Mouse (Mus musculus): Measurements from ENCODE around the gene Tmem131l.

Gene Tmem131l

DNA sequence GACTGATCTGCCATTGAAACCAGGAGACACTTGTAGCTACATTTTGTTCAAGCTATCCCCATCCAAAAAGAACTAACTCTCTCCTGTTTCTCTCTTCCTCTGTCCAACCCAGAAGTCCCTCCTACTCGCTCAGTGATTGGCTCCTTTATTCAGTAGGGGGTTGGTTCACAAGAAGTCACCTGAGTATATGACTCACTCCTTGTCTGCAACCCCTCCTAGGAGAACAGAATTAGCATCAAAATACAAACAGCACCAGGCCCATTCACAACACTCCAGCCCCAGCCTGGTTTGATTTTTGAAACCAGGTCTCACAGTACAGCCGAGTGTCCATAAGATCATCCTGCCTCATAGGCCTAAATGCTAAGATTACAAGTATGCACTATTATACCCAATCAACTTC, 96.3 kb downstream of the Tmem131l start:
- no peak for TF ChIP-seq GATA4 (IDR thresholded peaks at IDR 0.05; ENCODE audit: insufficient replicate concordance, low read length)

DNA sequence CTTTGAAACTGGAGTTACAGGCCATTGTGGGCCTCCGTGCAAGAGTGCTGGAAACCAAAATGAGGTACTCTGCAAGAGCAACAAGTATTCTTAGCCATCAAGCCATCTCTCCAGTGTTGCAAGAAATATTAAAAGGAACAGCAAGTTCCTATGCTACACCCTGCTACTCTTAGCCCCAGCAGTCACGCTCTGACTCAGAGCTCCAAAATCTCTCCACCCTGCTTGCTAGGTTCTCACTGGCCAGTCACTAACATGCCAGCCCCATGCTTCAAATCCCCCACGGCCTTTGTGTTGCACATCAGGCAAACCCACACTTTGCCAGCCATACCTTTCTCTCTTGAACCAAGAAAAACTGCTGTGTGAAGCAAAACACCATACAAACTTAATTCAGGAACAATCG, 96.8 kb downstream of the Tmem131l start:
- no peak for TF ChIP-seq GATA4 (IDR thresholded peaks at IDR 0.05; ENCODE audit: insufficient replicate concordance, low read length)

DNA sequence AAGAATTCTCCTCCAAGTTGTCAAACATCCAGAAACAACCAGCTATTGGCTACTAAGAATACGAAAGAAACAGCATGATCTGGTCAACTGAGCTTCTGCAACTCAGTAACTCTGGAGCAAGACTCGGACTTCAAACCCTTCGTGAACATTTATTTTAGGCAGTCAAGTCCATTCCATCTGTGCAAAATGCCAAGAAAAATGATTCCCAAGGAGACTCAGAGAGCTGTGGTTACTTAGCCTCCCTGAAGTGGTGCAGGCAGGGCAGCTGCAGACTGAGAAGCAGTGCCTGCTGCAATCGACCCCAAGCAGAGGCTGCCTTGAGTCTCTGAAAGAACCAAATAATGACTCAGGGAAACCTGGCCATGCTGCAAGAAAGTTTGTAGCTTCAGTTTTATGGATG, 98.1 kb downstream of the Tmem131l start:
- TF ChIP-seq GATA4 (IDR thresholded peaks at IDR 0.05; ENCODE audit: insufficient replicate concordance, low read length): no peak

DNA sequence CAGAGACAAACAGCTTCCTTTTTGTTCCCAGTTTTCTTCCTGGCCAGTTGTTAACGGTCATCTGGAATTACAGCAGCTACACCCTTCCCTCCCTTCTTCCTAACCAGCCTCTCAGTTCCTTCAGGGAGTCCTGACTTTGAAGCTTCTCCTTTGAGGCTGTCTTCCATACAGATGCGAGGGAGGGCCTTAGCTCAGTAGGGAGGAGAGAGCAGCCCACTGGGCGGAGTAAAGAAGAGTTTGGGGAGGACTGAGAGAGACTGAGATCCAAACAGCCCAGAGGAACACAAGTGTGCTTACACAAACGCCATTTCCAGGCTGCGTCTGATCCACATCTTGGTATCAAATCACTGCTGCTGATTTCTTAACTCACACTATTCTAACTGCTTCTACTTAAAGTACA, 101.1 kb downstream of the Tmem131l start:
- no peak for TF ChIP-seq GATA4 (IDR thresholded peaks at IDR 0.05; ENCODE audit: insufficient replicate concordance, low read length)

DNA sequence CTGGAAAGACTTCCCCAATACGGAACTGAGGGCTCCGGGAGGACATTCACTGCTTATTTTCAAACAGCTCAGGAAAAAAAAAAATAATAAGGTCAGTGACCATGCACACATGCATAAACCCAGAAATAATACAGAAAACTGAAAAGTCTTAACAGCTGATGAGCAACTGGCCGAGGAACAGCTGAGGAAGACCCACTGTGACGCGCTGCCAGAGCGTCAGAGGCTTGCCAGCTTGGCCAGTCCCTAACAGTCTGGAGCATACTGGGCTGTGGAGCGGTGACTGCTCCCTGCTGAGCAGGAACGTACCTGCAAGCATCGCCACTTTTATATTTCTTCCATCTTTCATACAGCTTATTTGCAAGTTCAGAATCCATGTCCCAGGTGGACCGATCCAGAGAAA, 105.5 kb downstream of the Tmem131l start:
- TF ChIP-seq GATA4 (IDR thresholded peaks at IDR 0.05; ENCODE audit: insufficient replicate concordance, low read length): no peak

DNA sequence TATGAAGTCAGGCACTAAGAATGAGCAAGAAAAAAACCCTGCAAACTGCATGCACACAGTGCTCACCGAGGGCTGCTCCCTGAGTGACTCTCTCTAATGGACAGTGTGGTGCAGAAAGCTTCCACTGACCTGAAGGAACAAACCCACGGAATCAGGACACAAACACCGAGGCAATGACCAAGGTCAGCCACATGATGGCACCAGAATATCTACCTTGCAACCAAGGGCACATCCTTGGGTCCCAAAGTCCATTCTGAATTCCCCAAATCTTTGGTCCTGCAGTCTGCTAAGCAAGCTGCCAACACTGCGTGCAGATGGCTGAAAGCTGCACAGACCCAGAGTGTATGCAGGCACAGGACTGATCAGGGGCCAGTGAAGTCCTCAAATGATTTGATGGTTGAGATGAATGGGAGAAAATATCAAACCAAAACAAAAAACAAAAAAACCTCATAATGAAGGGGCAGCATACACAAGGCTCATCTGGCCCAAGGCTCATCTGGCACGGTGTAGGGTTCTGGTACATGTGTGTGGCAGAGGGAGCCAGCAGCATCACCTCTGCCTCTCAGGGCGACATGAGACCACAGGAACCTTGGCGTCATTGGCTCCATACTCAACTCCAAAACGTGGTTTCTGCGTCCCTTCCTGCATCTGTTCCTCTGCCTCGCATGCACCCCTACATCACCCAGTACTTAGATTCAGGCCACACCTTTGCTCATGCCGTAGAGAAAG, 124.0 kb downstream of the Tmem131l start:
- no peak for TF ChIP-seq GATA4 (IDR thresholded peaks at IDR 0.05; ENCODE audit: insufficient replicate concordance, low read length)

DNA sequence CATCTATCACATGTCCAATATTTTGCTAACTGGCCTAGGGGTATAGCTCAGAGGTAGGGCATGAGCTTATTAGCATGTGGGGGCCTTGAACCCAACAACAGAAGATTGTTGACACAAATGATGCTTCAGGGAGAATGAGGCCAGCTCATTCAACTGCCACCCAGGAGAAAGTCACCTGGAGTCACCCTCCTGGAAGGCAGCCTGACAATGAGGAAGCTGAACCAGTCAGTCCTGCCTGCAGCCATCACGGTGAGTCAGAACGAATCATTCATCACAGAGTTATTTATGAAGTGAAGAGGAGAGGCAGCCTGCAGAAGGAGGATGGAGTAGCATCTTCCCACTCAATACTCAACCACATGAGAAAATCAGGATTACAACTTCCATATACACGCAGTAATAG, 124.9 kb downstream of the Tmem131l start:
- TF ChIP-seq GATA4 (IDR thresholded peaks at IDR 0.05; ENCODE audit: insufficient replicate concordance, low read length): no peak

DNA sequence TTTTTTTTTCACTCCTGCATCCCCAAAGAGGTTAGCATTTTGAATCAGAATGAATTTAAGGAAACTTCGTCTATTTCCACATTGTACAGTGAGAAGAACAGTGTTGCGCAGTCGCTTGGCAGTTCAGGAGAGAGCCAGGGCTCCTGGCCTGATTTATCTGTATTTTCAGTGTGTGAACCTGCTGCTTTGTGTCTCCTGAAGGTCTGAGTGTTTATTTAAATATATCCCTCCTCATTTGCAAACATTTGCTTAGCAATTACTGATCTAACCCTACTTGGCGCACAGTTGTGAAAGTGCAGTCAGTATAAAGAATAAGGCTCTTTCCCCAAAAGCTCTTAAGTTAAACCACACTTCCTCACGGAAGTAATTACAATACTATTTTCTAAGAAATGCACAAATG, 129.3 kb downstream of the Tmem131l start:
- TF ChIP-seq GATA4 (IDR thresholded peaks at IDR 0.05; ENCODE audit: insufficient replicate concordance, low read length): no peak

DNA sequence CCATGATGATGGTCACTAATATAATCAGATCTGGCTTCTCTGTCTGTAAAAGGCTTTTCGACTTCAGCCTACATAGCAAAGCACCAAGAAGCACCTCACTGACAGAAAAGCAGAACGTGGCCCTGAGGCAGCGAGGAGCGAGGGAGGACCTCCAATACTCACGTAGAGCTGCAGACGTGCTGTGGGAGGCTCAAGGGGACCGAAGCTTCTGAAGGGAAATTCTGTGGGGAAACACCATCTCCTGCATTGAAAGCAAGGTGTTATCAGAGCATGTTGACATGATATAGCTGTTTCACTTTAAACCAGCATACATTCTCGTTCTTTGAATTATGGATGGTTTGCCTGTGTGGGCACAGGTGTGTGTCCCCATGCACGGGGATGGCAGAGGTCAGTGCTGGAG, 133.8 kb downstream of the Tmem131l start:
- TF ChIP-seq GATA4 (IDR thresholded peaks at IDR 0.05; ENCODE audit: insufficient replicate concordance, low read length): no peak

DNA sequence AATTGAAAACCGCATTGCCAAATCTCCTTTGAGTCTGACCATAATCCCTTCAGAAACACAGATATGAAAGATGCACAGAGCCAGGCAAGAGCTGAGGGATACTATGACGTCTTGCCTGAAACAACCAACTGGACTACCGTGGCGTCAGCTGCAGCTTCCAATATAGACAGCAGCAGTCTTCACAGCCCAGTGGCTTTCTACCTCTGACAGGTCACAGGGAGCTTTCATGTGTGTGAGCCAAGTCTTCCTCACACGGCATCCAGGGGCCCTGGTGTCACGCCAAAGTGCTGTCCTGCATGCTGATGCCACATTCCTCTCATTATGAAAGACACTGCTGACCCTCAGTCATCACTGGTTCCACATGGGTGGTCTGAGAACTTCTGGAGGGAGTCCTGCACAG, 134.8 kb downstream of the Tmem131l start:
- TF ChIP-seq GATA4 (IDR thresholded peaks at IDR 0.05; ENCODE audit: insufficient replicate concordance, low read length): no peak

DNA sequence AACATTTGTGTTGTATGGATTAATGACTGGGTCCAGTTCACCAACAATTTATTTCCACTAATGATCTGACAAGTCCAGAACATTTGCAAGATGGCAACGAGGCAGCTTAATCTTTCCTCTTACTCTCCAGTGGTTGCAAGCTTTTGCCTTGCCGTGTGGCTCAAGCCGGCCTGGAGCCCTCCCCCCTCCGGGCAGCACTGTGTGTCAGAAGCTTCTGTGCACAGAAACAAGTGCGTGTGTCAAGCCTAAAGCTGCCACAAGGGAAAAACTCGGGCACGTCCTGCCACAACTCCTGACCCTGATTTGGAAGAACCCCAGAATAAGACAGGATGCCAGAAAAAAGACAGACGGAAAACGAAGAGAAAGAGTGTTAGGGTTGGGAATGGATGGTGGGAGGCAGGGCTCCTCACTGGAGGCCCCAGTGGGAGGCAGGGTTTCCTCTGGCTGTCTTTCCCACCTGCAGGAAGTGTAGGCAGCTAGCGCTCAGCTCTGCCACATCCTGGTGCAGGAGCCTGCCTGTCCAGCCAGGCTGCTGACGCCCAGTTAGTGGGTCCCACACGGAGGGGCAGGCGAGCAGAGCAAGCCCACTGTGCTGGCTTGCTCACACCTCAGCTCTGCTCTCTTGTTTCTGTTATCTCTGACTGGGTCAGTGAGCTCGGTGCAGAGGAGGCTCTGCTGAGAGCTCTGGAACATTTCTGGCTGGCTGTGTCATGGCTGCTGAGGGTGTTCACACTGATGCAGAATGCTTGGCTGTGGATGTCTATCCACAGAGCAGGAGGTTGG, 135.6 kb downstream of the Tmem131l start:
- TF ChIP-seq GATA4 (IDR thresholded peaks at IDR 0.05; ENCODE audit: insufficient replicate concordance, low read length): no peak

DNA sequence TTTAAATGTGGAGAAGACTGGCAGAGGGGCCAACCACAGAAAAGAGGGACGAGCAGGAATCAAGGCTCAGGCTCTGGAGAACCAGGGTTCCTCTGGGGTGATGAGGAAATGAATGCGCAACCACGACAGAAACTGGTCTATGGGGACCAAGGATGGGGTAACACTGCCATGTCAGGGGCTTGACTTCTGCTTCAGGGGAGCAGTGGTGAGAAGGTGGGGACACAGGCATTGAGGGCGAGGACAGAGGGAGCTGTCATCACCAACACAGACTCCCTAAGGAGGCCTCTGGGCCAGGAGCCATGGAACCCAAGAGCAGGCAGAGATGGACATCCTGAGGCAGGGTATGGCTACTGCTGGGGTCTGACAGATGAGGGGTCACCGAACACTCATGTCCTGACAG, 137.0 kb downstream of the Tmem131l start:
- TF ChIP-seq GATA4 (IDR thresholded peaks at IDR 0.05; ENCODE audit: insufficient replicate concordance, low read length): no peak

DNA sequence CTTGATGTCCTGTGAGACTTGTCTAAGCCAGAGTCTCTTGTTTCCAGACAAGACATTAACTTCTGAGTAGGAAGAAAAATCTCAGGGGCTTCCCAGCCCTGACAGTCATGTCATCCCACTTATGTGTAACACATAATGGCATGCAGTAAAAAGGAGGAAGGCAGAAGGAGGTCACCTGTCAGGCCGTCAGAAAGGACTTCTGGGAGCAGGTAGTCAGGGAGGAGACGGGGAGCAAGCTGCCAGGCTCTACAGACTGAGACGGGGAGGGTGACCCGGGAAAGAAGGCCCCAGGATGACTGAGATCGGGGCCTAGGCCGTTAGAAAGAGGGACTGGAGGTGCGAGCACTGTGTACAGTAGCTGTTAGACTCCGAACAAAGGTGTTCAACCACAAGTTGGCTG, 137.5 kb downstream of the Tmem131l start:
- no peak for TF ChIP-seq GATA4 (IDR thresholded peaks at IDR 0.05; ENCODE audit: insufficient replicate concordance, low read length)

DNA sequence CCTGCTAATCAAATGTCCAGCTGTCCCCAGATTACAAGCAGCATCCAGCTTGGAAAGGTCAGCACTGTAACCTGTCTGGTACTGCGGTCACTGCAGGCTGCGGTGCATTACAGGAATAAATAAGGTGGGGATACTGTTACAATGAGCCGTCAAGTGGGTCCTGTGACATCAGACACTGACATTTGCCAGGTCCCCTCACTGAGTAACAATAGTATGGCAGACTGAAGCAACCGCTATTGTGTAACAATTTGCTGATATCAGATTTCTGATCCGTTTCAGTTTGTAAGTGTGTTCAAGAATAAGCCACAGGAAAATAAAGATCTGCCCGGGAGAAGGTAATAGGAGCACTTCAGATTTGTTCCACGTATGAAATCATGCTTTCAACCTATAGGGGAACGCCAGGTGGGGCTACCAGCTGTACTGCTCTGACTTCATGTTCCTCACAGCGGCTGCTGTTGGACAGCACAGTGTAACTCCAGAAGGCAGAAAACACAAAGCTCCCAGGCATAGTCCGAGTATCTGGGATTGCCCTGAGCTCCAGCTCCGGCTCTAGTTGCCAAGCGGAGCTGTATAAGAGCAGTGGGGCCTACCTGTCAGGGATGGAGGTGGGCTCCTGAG, 139.1 kb downstream of the Tmem131l start:
- no peak for TF ChIP-seq GATA4 (IDR thresholded peaks at IDR 0.05; ENCODE audit: insufficient replicate concordance, low read length)

DNA sequence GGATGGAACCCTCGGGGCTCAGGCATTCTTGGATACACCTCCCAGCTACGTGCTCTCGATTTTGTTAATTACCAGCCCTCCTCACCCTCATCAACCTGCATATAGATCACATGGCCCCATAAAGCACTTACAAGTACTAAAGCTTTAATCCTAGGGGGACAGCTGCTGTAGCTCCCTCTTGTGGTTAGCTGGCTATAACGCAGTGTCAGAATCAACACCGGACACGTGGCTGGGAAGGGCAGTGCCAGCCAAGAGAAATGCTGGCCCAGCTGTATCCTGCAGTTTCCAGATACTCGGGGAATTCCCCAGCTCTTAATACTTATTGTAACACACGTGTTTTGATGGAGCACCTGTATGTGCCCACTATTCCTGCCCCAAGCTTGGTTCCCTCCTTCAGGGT, 140.4 kb downstream of the Tmem131l start:
- no peak for TF ChIP-seq GATA4 (IDR thresholded peaks at IDR 0.05; ENCODE audit: insufficient replicate concordance, low read length)

DNA sequence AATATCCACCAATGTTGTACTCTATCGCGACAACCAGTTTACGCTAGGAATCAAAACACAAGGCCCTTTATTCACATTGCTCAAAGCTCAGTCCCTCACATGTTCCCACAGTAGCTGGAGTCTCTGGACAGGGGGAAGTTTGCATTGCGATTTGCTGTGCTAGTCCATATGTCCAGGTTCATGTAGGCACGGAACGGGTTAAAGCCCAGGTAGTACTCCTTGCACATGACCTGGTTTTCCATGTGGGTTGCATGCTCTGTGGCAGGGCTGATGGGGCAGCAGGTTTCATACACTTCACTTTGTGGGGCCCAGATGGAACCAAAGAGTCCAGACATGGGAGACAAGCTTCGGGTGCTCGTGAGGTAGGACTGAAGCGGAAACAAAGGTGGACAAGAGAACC, 141.7 kb downstream of the Tmem131l start:
- TF ChIP-seq GATA4 (IDR thresholded peaks at IDR 0.05; ENCODE audit: insufficient replicate concordance, low read length): no peak
